ENCODE assay signal across 8 mouse cellular contexts in genomic region chr9:124422900-124423551, GRCm38 (mm10). TPM values are rescaled to one million over a fixed set of nuclear protein-coding genes. Genes with fewer than 3 reads are reported as not detected.
A peak's percentile ranks its signal among the peaks of the same experiment; 100 is the strongest.
DNase-seq lines count a peak whose midpoint lies in the region; ATAC-seq and TF ChIP-seq lines count a peak whose summit lies in the region.

No protein-coding gene starts in this region.

- peak overlapping the region; percentile 66 for H3K9ac ChIP-seq in embryonic facial prominence, embryonic 15.5 days
- H3K9ac ChIP-seq in kidney, embryonic 14.5 days (ENCODE audit: low read depth, low read length) = peak overlapping the region; percentile 76
- peak overlapping the region; percentile 62 for H3K9ac ChIP-seq in limb, embryonic 15.5 days

- peak overlapping the region; percentile 88 for H3K4me3 ChIP-seq in bone marrow, adult 2 months (replicated peaks; ENCODE audit: control insufficient read depth, low read depth, low read length)
- peak overlapping the region; percentile 83 for H3K4me3 ChIP-seq in embryonic facial prominence, embryonic 15.5 days (replicated peaks)
- peak overlapping the region; percentile 66 for H3K4me3 ChIP-seq in kidney, embryonic 14.5 days (ENCODE audit: low read length)
- H3K4me3 ChIP-seq in limb, embryonic 15.5 days = peak overlapping the region; percentile 66

- H3K27ac ChIP-seq in bone marrow, adult 2 months (ENCODE audit: control insufficient read depth, insufficient read depth, low read depth, low read length, poor library complexity) = peak overlapping the region; percentile 100
- H3K27ac ChIP-seq in embryonic facial prominence, embryonic 15.5 days (replicated peaks) = peak overlapping the region; percentile 99
- H3K27ac ChIP-seq in kidney, embryonic 14.5 days (ENCODE audit: low read depth, low read length) = peak overlapping the region; percentile 96
- H3K27ac ChIP-seq in limb, embryonic 15.5 days = peak overlapping the region; percentile 99

- ATAC-seq in embryonic facial prominence, embryonic 15.5 days (ENCODE audit: insufficient number of reproducible peaks, low FRiP score, low TSS enrichment, low read depth) = peak; percentile 79
- peak; percentile 68 for ATAC-seq in kidney, embryonic 14.5 days (ENCODE audit: low FRiP score, low TSS enrichment)
- peak; percentile 78 for ATAC-seq in limb, embryonic 15.5 days (ENCODE audit: insufficient number of reproducible peaks, low FRiP score, low TSS enrichment, low read depth)

- TF ChIP-seq POLR2A in bone marrow, adult 2 months (IDR thresholded peaks at IDR 0.05; ENCODE audit: borderline replicate concordance, control insufficient read depth, low read depth, low read length) = peak; percentile 59; the same call in 1 of the 2 replicates

- peak overlapping the region; percentile 67 for H3K4me2 ChIP-seq in embryonic facial prominence, embryonic 15.5 days (replicated peaks)
- peak overlapping the region; percentile 47 for H3K4me2 ChIP-seq in kidney, embryonic 14.5 days (replicated peaks; ENCODE audit: low read depth, low read length)
- H3K4me2 ChIP-seq in limb, embryonic 15.5 days = peak overlapping the region; percentile 72

- peak; percentile 100 for DNase-seq in 416B (ENCODE audit: low read depth)
- DNase-seq in heart, adult 8-10 months (ENCODE audit: low spot score) = peak; percentile 93
- DNase-seq in monocyte, adult 2 months (ENCODE audit: low read depth in 1 of 2, low spot score in 2 of 2) = peak; percentile 93 to 98
- peak; percentile 92 to 94 for DNase-seq in spleen, postnatal 36 days (ENCODE audit: low spot score in 2 of 2)

- H3K36me3 ChIP-seq in embryonic facial prominence, embryonic 15.5 days = no peaks in the 10 kb centered on the region
- no peaks in the 10 kb centered on the region for H3K36me3 ChIP-seq in kidney, embryonic 14.5 days (ENCODE audit: control insufficient read depth, insufficient read depth, low read length)
- no peaks in the 10 kb centered on the region for H3K36me3 ChIP-seq in limb, embryonic 15.5 days

- WGBS in bone marrow, adult 2 months = under 1% methylated on average over 59 of the region's 59 CpGs
- under 1% methylated on average over 58 of the region's 59 CpGs for WGBS in embryonic facial prominence, embryonic 15.5 days
- WGBS in kidney, embryonic 14.5 days = under 1% methylated on average over 59 of the region's 59 CpGs
- whole genome bisulfite sequencing in limb, embryonic 15.5 days = under 1% methylated on average over 59 of the region's 59 CpGs

- no peaks in the 10 kb centered on the region for H3K4me1 ChIP-seq in bone marrow, adult 2 months (ENCODE audit: control insufficient read depth, insufficient read depth, low read length)
- H3K4me1 ChIP-seq in embryonic facial prominence, embryonic 15.5 days = no peaks in the 10 kb centered on the region
- H3K4me1 ChIP-seq in kidney, embryonic 14.5 days (ENCODE audit: control insufficient read depth, insufficient read depth, low read length) = no peaks in the 10 kb centered on the region
- no peaks in the 10 kb centered on the region for H3K4me1 ChIP-seq in limb, embryonic 15.5 days

- no peaks in the 10 kb centered on the region for H3K27me3 ChIP-seq in embryonic facial prominence, embryonic 15.5 days
- no peaks in the 10 kb centered on the region for H3K27me3 ChIP-seq in kidney, embryonic 14.5 days (ENCODE audit: control insufficient read depth, insufficient read depth, low read length)
- no peaks in the 10 kb centered on the region for H3K27me3 ChIP-seq in limb, embryonic 15.5 days

- H3K9me3 ChIP-seq in embryonic facial prominence, embryonic 15.5 days (replicated peaks) = no peaks in the 10 kb centered on the region
- no peaks in the 10 kb centered on the region for H3K9me3 ChIP-seq in kidney, embryonic 14.5 days (ENCODE audit: control insufficient read depth, low read length)
- no peaks in the 10 kb centered on the region for H3K9me3 ChIP-seq in limb, embryonic 15.5 days

- no peak for TF ChIP-seq CTCF in bone marrow, adult 2 months (IDR thresholded peaks at IDR 0.05; ENCODE audit: control insufficient read depth, insufficient read depth, low read length)

RNA-seq across cellular contexts. Expression of gene Ppp2r3d, which starts 53.7 kb away (rescaled TPM):
- polyA plus RNA-seq in bone marrow, adult 2 months (2011; ENCODE audit: insufficient read depth, insufficient read length, low replicate concordance, missing spikeins) = 58.3 and 67.8 TPM in 2 replicates
- polyA plus RNA-seq in embryonic facial prominence, embryonic 15.5 days (2015; fragmentation: Nextera tagmentation; extraction: Ambion mirVana) = 144 and 153 TPM in 2 replicates
- total RNA-seq in heart, adult 8-10 months (2022) = 100 to 1,000 TPM in 1 of 4 experiments, 10 to 100 TPM in 3; 86.5 to 101 (median 96.1) TPM
- polyA plus RNA-seq in kidney, embryonic 14.5 days (2014; fragmentation: Nextera tagmentation; extraction: Ambion mirVana) = 128 and 129 TPM in 2 replicates
- 114 and 144 TPM in 2 replicates for polyA plus RNA-seq in limb, embryonic 15.5 days (2015; fragmentation: Nextera tagmentation; extraction: Ambion mirVana)

Comparison
In these comparisons a context has a peak if more than half of its experiments do, and no peak if none do; other contexts are left out.
1. Peak in every context shown above with its lines: DNase-seq, ATAC-seq, H3K4me3 ChIP-seq and H3K27ac ChIP-seq.